Mouse (Mus musculus) gastrocnemius, adult 18-20 months (tissue): Measurements from ENCODE around the gene Fam213b. TPM values are rescaled to one million over a fixed set of nuclear protein-coding genes. Genes with fewer than 3 reads are reported as not detected.

Source experiments
- DNase-seq: peaks from one replicate; pipeline ENCODE4 v3.0.0; 2021; ENCODE audit warnings: low spot score
- long read RNA-seq, 2 experiments: library from polyadenylated mRNA; stranded (forward); transcript quantifications; one replicate each; pipeline ENCODE4 v2.0.0; 2021
- total RNA-seq, 2 experiments: library from RNA; stranded (reverse); gene quantifications; 2 replicates each; pipeline ENCODE4 v1.2.3; 2021

Gene Fam213b
- total RNA-seq: 10 to 100 TPM; 69.5 to 73.0 TPM
- long read RNA-seq, experiment 1, transcript Fam213b-201 (7 exons, 883 nt): major isoform, 89 of 95 reads
- long read RNA-seq, experiment 1, partial matches to known transcripts: 4 of 95 reads
- long read RNA-seq, experiment 1, other reads (novel, unspliced or antisense): 2 of 95 reads
- long read RNA-seq, experiment 2, transcript Fam213b-201 (7 exons, 883 nt): major isoform, 39 of 42 reads
- long read RNA-seq, experiment 2, partial matches to known transcripts: 2 of 42 reads
- long read RNA-seq, experiment 2, other reads (novel, unspliced or antisense): 1 of 42 reads

DNA sequence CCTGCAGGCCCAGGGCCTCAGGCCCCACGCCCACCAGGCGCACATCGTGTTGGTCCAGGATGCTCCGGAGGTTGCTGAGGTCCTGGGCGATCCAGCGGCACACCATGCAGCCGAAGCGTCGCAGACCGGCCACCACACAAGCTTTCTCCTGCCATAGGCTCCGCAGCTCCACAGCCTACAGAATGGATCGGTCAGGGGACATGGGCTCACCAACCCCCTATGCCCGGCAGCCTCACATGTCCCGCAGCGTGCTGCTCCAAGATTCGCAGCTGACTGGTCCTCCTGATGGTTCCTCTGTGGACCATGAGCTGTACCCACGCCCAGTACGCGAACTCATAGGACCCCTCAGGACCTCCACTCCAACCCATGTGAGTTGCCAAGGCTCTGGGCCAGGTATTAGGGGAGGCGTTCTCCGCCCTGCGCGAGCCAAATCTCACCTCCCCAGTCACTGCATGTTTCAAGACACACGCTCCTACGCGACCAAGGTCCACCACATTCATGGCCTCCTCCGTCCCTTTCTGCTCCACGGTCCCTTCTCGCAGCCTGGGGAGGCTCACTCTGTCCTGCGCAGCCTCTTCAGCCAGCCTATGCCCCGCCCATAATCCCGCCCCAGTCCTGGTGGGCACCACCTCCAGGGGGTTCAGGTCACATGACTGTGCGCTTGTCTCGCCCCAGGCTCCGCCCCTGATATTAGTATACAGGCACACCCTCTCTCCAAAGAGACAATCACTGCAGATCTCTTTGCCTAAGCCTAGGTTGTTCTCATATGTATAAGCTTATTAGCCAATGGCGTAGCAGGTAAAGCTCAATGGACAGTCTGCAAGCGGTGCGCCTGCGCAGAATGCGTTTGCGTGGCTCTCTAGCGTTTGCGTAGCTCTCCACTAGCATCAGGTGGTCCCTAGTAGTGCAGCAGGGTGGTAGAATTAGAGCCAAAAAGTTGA lies at the start of gene Fam213b:
Gene Fam213b, minus strand, starts transcription at position 630 of the 941 bp plus-strand sequence.
- peak; percentile 77 for DNase-seq

DNA sequence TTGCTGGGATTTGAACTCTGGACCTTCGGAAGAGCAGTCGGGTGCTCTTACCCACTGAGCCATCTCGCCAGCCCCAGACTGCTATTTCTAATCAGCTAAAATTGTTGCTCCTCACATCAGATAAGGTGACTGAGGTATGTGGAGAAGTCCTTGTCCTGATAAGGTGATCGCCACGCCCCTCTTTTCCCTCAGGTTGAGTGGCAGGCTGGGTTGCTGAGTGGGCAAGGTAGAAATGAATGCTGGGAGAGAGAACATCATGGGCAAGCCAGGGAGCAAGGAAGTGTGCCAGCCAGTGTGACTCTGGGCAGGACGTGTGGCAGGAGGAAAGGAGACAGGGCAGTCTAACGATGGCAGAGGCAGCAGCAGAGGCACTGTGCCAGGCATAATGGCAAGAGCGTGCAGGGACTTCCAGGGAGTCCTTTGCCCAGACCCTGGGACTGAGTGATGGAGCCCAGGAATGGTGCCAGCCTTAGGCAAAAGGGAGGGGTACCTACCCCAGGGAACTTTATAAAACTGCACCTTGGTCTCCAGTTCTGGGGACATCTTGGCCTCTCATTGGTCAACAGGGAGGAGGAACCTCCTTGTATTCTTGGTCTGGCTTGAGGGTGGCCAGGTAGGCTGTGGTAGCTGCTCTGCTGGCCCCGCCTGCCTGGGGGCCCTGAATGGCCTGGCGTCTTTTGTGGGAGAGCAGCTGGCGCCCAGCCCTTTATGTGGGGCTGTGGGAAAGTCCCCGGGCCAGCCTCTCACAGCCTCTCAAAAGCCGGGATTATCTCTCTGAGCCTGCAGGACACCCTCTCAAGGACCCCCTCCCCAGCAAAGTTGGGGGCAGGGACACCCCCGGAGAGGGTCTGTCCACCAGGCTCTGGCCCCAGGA lies 49.4 kb upstream of the Fam213b start:
- DNase-seq: no peak

DNA sequence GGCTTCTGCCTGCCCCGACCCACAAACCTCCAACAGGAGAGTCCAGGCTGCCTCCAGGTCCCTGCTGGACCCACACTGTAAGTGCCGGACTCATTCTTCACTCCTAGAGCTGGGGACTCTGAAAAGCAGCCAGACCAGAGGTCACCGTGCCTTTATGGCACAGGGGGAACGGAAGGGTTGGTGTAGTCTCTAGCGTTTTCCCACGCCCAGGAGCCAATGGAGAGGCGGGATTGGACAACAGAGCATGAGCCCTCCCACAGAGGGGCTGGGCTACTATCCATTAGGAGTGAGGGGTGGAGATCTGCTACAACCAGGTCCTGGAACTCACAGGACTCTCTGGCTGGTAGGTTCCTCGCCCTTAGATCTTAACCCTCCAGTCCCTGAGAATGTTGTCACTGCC lies 47.4 kb upstream of the Fam213b start:
- peak; percentile 67 for DNase-seq

DNA sequence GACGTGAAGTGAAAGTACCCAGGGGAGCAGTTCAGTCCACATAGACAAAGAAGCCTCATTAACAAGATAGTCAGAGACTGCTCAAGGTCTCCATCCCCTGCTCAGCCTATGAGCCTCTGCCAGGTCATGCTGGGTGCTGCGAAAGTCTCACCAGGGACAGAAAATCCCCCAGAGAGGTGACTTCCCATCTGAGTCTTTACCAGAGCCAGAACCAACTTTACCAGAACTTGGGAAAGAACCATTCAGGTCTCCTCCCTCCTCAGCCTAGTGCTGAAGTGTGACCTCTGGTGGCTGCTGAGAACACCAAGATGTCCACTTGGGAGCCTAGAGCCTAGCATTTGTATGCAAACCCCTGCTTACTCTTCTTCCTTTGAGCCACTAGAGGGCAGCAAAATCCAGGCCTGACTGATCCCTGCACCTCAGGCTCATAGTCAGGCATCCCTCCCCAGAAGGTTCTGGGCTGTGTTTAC lies 45.2 kb upstream of the Fam213b start:
- DNase-seq: peak; percentile 89

DNA sequence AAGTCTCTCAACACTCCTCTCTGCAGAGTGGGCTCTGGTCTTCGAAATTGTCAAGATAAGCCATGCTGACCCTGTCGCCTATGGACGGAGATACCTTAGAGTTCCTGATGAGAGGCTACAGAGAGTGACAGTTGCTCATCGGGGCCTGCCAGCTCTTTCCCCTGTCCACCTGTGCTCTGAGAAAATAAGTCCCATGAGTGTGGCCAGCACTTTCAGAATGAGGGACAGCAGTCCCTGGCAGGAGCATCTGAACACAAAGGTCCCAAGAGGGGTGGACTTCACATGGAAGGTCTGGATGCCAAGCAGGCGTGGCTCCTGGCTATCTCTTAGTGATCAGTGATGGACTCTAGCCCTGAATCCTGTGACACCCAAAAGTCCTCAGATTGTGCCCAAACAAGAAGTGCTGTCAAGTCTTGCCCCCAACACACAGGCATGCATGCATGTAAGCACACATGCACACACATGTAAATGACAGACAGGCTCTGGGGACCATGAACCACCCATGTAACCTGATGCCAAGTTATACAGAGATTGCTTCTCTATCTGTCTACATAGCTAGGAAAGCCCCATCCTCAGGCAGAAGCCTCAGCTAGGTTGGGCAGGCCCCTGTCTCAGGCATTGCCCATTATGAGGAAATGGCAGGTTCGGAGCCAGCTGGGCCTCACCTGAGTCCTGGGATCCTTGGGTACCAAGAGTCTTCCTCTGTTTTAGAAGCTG lies 44.5 kb upstream of the Fam213b start:
- DNase-seq: no peak

DNA sequence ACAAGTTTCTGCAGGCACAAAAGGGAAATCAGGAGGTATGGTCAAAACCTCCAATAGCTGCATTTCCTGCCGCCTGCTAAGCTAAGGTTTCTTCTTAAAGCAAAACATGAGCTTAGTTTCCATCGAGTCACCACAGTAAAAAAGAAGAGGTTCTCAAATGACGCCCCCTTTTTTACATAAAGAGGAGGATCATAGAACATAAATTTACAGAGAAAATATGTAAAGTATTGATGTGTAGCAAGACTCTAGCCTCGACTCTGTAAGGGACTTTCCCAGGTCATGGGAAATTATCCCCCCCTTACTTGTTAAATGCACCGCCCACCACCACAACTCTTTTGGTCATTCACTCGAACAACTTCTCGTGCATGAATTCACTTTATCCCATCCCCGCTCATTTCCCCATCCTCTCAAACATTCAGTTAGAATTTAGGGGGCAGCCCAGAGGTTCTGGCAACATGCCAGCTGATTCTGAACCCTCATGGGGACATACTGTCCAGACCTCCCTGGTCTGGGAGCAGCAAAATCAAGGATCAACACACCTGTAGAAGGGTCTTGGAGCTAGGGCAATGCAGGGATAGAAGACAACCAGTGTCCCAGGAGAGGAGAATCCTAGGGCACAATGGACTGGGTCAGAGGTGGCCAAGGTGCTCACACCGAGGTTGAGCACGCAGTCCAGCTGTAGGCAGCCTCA lies 43.8 kb upstream of the Fam213b start:
- no peak for DNase-seq

DNA sequence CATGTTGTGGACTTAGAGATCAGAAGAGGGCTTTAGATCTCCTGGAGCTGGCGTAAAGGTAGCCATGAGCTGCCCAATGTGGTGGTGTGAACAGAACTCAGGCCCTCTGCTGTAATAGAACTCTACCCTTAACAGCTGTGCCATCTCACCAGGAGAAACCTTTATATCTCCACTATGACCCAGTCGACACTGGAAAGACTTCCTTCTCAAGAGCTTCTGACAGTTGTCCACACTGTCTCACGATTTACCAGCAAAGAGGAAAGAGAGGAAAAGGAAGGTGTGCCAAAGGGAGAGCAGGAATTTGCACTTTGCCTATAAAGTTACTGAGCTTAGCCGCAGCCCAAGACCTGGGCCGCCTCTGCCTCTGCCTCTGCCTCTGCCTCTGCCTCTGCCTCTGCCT lies 42.9 kb upstream of the Fam213b start:
- no peak for DNase-seq

DNA sequence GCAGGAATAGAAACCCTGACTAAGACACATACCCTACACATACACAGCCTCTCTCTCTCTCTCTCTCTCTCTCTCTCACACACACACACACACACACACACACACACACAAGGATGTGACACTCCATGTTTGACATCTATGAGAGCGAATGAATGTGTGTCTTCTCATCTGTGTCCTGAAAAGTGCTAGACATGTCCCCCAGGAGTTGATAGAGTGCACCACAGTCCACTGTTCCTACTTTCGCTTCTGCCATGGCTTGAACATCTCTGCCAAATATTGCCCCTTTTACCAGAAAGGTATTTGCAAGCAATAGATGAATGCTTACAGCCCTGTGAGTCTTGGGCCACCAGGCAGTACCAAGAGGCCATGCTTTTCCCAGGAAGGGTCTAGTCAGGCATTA lies 41.2 kb upstream of the Fam213b start:
- no peak for DNase-seq

DNA sequence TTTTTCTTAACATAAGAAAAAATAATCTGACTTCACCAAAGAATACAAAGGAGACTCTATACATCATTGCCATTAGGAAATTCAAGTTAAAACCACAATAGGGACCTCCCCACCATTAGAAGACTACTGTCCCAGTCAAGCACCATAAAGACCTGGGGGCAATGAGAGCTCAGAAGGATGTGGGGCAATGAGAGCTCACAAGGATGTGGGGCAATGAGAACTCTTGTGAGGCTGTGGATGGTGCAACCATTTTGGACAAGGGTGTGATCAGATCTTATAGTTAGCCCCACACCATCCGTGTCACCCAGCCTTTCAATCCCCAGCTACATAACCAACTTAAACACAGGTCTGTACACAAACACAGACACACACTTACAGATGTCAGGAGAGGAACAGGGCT lies 38.8 kb upstream of the Fam213b start:
- no peak for DNase-seq

DNA sequence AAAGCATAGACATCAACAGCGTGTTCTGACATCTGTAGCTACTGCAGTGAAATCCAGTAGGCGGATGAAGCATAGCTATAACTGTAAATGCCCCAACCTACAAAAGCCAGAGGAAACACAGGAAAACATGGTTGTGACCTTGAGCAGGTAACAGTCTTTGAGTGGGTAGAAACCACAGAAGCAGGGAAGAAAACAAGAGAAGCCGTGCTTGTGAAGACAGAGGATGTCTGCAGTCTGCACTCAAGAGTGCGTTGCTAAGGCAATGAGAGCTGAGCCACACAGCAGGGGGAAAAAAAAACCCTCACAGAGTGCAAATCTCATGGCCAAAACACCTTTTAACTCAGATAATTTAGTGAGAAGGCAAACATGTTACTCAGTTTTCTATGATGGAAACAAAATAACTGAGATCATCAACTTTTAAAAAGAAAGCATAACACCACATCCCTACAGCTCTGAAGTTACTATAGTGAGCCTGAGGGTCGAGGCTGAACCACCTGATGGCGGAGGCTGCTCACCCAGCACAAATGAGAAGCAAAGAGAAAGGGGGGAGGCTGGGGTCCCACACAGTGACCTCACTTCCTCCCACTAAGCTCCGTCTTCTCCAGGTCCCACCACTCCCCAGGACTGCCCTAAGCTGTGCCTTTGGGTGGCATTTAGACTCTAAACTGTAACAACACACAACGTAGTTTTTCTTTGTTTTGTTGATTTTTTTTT lies 37.8 kb upstream of the Fam213b start:
- DNase-seq: no peak

DNA sequence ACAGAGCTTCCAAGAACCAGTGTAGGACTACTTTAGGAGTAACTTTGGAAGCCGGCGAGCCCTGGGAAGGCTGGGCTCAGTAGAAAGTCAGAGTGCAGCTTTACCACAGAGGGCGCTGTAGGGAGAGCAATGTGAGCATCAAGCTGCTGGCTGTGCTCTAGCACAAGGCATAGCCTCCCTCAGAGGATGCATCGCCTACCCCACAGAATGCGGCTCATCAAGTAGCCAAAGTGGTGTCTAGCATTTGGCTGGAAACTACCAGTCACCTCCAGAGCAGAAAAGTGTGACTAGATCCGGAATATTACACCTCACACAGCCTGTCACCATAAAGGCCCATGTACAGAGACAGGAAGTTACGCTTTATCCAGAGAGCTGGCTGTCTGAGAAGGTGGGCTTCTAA lies 36.9 kb upstream of the Fam213b start:
- DNase-seq: no peak

DNA sequence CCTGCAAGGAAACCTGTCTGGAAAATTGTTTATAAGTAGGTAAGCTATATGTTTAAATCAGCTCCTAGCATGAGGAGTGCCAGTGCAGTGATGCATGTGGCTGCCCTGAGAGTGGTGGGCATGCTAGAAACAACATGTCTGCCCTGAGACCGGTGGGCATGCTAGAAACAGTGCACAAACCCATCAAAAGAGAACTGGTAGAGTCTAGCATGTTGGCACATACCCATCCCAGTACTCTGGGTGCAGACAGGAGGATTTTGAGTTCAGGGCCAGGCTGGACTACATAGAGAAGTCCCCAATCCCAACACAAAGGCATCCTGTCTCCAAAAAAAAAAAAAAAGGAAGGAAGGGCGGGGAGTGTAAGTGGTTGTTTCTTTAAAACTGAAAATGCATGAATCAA lies 35.9 kb upstream of the Fam213b start:
- no peak for DNase-seq

DNA sequence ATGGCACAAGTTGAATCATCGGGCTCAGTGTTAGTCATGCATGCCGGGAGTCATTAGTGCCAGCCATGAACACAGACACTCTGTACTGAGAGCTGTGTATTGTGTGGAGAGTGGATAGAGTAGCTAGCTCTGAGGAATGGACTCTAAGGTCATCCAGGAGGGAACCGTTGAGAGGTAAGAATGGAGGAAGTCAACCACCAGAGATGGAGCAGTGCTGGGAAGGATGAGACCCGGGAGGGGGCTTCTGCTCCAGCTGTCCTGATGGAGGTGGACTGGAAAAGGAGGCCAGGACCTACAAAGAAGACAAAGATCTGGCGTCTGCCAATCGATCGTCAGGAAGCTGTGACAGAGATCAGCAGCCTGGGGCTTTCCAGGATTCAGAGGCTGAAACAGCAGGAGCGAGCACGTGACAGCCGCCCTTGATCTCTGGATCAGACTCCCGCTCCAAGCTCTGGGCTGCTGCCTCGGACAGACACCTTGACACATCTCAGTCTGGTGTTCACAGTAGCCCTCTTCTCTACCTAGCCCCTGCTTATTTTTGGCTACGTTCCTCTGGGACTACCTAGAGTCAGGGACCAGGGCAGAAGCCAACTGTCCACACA lies 34.5 kb upstream of the Fam213b start:
- DNase-seq: no peak

DNA sequence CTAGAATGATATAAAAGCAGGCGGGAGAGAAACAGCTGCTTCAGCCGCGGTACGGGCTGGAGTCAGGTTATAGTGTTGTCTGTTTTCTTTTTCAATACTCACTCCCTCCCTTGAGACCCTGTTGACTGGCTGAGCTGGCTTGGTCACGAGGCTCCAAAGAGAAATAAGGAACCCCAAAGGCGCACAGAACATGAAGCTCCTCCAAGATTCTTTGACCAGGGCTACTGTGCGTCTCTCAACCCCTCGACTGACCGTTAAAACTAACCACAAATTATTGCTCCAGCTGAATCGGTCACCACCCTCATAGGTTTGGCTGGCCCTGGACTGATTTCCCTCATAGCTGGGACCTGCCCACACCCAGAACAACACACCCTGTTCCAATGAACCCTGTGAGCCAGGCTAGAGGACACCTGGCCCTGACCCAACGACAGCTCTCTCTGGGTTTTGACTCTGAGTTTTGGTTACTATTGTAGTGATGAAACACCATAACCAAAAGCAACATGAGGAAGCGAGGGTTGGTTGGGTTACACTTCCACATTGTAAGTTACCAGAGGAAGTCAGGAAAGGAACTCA lies 30.2 kb upstream of the Fam213b start:
- DNase-seq: peak; percentile 72

DNA sequence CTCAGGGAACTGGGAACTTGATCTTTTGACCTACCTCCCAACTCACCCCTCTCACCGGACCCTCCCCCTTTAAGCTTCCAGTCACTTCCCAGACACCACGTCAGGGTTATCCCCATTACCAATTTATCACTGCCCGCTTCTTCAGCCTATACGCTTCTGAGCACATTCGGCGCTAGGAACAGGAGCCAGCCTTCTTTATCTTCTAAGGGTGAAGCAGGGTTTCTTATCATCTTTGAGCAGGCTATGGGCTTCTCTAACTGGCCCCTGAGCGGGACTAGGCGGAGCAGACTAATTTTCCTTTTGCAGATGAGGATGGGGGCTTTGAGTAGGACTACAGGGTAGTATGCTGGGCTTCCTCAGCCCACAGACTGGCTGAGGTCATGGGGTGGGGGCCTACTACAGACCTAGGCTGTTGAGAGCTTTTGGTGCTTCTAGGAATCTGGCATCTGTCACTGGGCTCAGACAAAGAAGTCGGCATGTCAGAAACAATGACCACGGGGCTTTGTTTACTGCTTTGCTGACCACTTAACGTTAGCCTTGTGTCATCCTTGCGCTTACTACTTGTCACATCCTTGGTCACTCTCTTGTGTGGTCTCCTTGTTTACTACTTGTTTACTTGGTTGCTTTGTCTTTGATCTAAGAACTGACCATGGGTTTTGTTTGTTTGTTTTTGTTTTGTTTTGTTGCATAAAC lies 29.6 kb upstream of the Fam213b start, which contains the start of gene Tnfrsf14:
Gene Tnfrsf14, minus strand, starts transcription at position 169 of the 693 bp plus-strand sequence.
- DNase-seq: no peak

DNA sequence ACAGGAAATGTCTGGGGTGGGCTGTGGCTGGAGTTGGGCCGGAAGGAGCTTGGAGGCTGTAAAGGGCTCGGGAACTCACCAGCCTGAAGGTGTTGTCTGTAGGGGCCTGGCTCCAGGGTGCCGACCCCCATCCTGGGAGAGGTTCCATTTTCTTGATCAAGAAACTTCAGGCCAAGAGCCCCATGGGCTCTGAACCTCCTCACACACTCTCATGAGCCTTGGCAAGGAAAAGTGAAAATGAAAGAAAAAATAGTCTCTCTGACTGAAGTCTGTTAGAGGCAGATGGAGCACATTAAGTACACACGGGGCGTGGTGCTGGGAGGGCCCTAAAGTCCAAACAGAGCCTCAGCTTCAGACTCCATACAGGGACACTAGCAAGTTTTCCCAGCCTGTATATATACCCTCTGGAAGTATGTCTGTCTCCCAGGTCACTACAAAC lies 29.0 kb upstream of the Fam213b start:
- peak; percentile 60 for DNase-seq

DNA sequence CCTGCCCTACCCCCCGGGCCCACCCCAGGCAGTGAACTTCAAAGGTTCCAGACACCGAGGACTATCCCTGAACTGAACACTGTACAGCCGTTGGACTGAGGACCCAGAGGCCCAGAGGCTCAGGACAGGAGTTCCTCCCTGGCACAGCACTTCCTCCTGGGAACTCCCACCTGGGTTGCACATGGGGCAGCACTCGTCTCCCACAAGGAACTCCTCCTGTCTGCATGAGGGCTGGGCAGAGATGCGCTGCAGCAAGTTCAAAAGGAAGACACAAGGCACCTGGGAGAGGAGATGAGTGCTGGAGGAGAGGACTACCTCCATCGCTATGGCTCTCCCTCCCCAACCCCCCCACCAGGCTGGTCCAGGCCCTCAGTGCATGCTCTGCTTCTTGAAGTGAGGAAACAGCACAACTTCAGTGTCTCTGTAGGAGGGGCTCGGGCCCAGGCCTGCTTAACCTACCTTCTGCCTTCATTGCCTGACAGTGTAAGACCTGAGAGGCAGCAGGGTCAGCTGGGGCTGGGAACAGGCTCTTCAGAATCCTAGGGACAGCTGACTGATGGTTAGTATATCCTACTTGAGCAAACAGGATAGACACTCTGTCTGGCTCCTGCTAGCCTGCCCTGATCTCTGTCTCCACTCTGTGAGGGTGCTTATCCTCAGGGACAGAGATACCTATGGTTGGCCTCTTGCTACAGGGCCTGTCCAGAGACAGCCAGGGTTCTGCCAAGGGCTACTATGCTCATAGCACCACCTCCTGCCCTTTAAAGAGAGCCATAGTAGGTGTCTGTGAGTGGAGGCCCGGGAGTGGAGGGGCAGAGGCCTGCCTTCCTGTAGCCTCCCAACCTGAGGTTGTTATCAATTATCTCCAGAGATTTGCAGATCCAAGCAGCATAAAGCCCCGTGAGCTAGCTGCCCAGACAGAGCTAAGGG lies 28.3 kb upstream of the Fam213b start:
- no peak for DNase-seq
